Mouse (Mus musculus): ENCODE data around the gene Armc8.

Armc8 gene

GRCm38 (mm10) chr9:99447323-99447722 lies 121.4 kb downstream of the Armc8 start:
- DNase-seq (ENCODE audit: low read depth, low spot score) = no peak

- DNase-seq (ENCODE audit: low read depth, low spot score) = no peak
Measured at GRCm38 (mm10) chr9:99446259-99446658, 122.4 kb downstream of the Armc8 start.

GRCm38 (mm10) chr9:99444590-99445178 lies 124.0 kb downstream of the Armc8 start:
- no peak for DNase-seq (ENCODE audit: low read depth, low spot score)

- no peak for DNase-seq (ENCODE audit: low read depth, low spot score)
Measured at GRCm38 (mm10) chr9:99441647-99442433, 126.9 kb downstream of the Armc8 start.

GRCm38 (mm10) chr9:99440941-99441340 lies 127.8 kb downstream of the Armc8 start:
- DNase-seq (ENCODE audit: low read depth, low spot score) = no peak

- DNase-seq (ENCODE audit: low read depth, low spot score) = no peak
Measured at GRCm38 (mm10) chr9:99439064-99439463, 129.6 kb downstream of the Armc8 start.

GRCm38 (mm10) chr9:99437781-99438565 lies 130.7 kb downstream of the Armc8 start:
- no peak for DNase-seq (ENCODE audit: low read depth, low spot score)

GRCm38 (mm10) chr9:99437031-99437764 lies 131.5 kb downstream of the Armc8 start, which contains the start of gene Mras:
TSS of gene Mras (minus strand) at chr9:99437381.
- DNase-seq (ENCODE audit: low read depth, low spot score) = no peak

GRCm38 (mm10) chr9:99436182-99437030 lies 132.3 kb downstream of the Armc8 start:
- no peak for DNase-seq (ENCODE audit: low read depth, low spot score)

GRCm38 (mm10) chr9:99435619-99436181 lies 133.0 kb downstream of the Armc8 start:
- DNase-seq (ENCODE audit: low read depth, low spot score) = no peak

- DNase-seq (ENCODE audit: low read depth, low spot score) = no peak
Measured at GRCm38 (mm10) chr9:99434892-99435618, 133.6 kb downstream of the Armc8 start.

- DNase-seq (ENCODE audit: low read depth, low spot score) = no peak
Measured at GRCm38 (mm10) chr9:99432478-99432877, 136.2 kb downstream of the Armc8 start.

GRCm38 (mm10) chr9:99431963-99432362 lies 136.7 kb downstream of the Armc8 start:
- no peak for DNase-seq (ENCODE audit: low read depth, low spot score)

GRCm38 (mm10) chr9:99431346-99431745 lies 137.4 kb downstream of the Armc8 start:
- DNase-seq (ENCODE audit: low read depth, low spot score) = no peak

GRCm38 (mm10) chr9:99430806-99431205 lies 137.9 kb downstream of the Armc8 start:
- DNase-seq (ENCODE audit: low read depth, low spot score) = no peak

- DNase-seq (ENCODE audit: low read depth, low spot score) = no peak
Measured at GRCm38 (mm10) chr9:99429845-99430244, 138.9 kb downstream of the Armc8 start.

- DNase-seq (ENCODE audit: low read depth, low spot score) = no peak
Measured at GRCm38 (mm10) chr9:99428601-99429331, 139.9 kb downstream of the Armc8 start.
